Mouse (Mus musculus): ENCODE measurements around the gene Mia. TPM values are rescaled to one million over a fixed set of nuclear protein-coding genes. Genes with fewer than 3 reads are reported as not detected.
A peak's percentile ranks its signal among the peaks of the same experiment; 100 is the strongest.

Mia gene
- polyA plus RNA-seq, 1 experiment from 2014 or later: 126 TPM

GRCm38 (mm10) chr7:27153205-27153764 lies 27.7 kb downstream of the Mia start, which contains the start of gene Cyp2t4:
TSS of gene Cyp2t4 (plus strand) at chr7:27153714.
- H3K4me3 ChIP-seq: no peak within 1 kb of the TSS
- ATAC-seq (ENCODE audit: low FRiP score, low read depth): no peak
- H3K27ac ChIP-seq: peak within 1 kb of the TSS; percentile 48; the same call in 1 of the 2 replicates
- H3K36me3 ChIP-seq: peaks cover 13% of the 10 kb centered on the region
- H3K4me1 ChIP-seq: peaks cover 8% of the 10 kb centered on the region
- no peak within 1 kb of the TSS for H3K4me2 ChIP-seq (replicated peaks)
- no peaks in the 10 kb centered on the region for H3K9me3 ChIP-seq
- H3K27me3 ChIP-seq: no peaks in the 10 kb centered on the region
- H3K9ac ChIP-seq: peak within 1 kb of the TSS; percentile 31; the same call in 1 of the 2 replicates
- 56% methylated on average over 10 of the region's 10 CpGs for WGBS

- no peak overlapping the region for H3K4me3 ChIP-seq
- no peak overlapping the region for H3K27ac ChIP-seq
- H3K27me3 ChIP-seq: no peaks in the 10 kb centered on the region
- no peak for ATAC-seq (ENCODE audit: low FRiP score, low read depth)
- no peaks in the 10 kb centered on the region for H3K36me3 ChIP-seq
- peaks cover 8% of the 10 kb centered on the region; the same call in 1 of the 2 replicates for H3K9me3 ChIP-seq
- H3K4me2 ChIP-seq (replicated peaks): no peak overlapping the region
- 0 out of 2 replicates have a peak, but pooled peaks cover 6% of the 10 kb centered on the region for H3K4me1 ChIP-seq
- H3K9ac ChIP-seq: no peak overlapping the region
- 61% methylated on average over 8 of the region's 8 CpGs for WGBS
Observed at GRCm38 (mm10) chr7:27136410-27136996, 44.5 kb downstream of the Mia start.

GRCm38 (mm10) chr7:27133757-27134156 lies 47.2 kb downstream of the Mia start:
- 0 out of 2 replicates have a peak, but pooled peaks cover 6% of the 10 kb centered on the region for H3K4me1 ChIP-seq
- no peak for ATAC-seq (ENCODE audit: low FRiP score, low read depth)
- 81% methylated on average over 4 of the region's 4 CpGs for WGBS

GRCm38 (mm10) chr7:27133156-27133555 lies 47.8 kb downstream of the Mia start:
- Histone ChIP-seq H3K27me3 (no peaks in the 10 kb centered on the region), H3K36me3 (no peaks in the 10 kb centered on the region), H3K9me3 (no peaks in the 10 kb centered on the region), H3K4me2 (replicated peaks) (no peak overlapping the region), H3K4me1 (0 out of 2 replicates have a peak, but pooled peaks cover 6% of the 10 kb centered on the region), H3K27ac (no peak overlapping the region), H3K9ac (no peak overlapping the region), H3K4me3 (no peak overlapping the region)
- WGBS: 72% methylated on average over 12 of the region's 12 CpGs
- 0 out of 2 replicates have a peak, but pooled peaks have one; percentile 34 for ATAC-seq (ENCODE audit: low FRiP score, low read depth)

More at GRCm38 (mm10) chr7:27133757-27134156, 47.2 kb downstream of the Mia start:
- no peaks in the 10 kb centered on the region for H3K36me3 ChIP-seq
- H3K9me3 ChIP-seq: no peaks in the 10 kb centered on the region
- H3K9ac ChIP-seq: no peak overlapping the region
- no peak overlapping the region for H3K27ac ChIP-seq
- H3K4me2 ChIP-seq (replicated peaks): no peak overlapping the region
- H3K4me3 ChIP-seq: no peak overlapping the region
- no peaks in the 10 kb centered on the region for H3K27me3 ChIP-seq

- H3K9me3 ChIP-seq: no peaks in the 10 kb centered on the region
- H3K9ac ChIP-seq: no peak overlapping the region
- WGBS: 8% methylated on average over 10 of the region's 10 CpGs
- no peak for ATAC-seq (ENCODE audit: low FRiP score, low read depth)
- no peak overlapping the region for H3K4me3 ChIP-seq
- 0 out of 2 replicates have a peak, but pooled peaks cover 6% of the 10 kb centered on the region for H3K4me1 ChIP-seq
- peak overlapping the region; percentile 35; the same call in 1 of the 2 replicates for H3K4me2 ChIP-seq (replicated peaks)
- no peaks in the 10 kb centered on the region for H3K36me3 ChIP-seq
- no peaks in the 10 kb centered on the region for H3K27me3 ChIP-seq
- no peak overlapping the region for H3K27ac ChIP-seq
Observed at GRCm38 (mm10) chr7:27132588-27132987, 48.4 kb downstream of the Mia start.

- no peak overlapping the region for H3K9ac ChIP-seq
- no peaks in the 10 kb centered on the region for H3K9me3 ChIP-seq
- no peak overlapping the region for H3K4me2 ChIP-seq (replicated peaks)
- no peaks in the 10 kb centered on the region for H3K27me3 ChIP-seq
- H3K36me3 ChIP-seq: no peaks in the 10 kb centered on the region
- ATAC-seq (ENCODE audit: low FRiP score, low read depth): no peak
- 0 out of 2 replicates have a peak, but pooled peaks cover 6% of the 10 kb centered on the region for H3K4me1 ChIP-seq
- no peak overlapping the region for H3K27ac ChIP-seq
- 64% methylated on average over 2 of the region's 2 CpGs for WGBS
- no peak overlapping the region for H3K4me3 ChIP-seq
Observed at GRCm38 (mm10) chr7:27131387-27131786, 49.6 kb downstream of the Mia start.

- H3K9me3 ChIP-seq: no peaks in the 10 kb centered on the region
- H3K27ac ChIP-seq: no peak overlapping the region
- 0 out of 2 replicates have a peak, but pooled peaks cover 6% of the 10 kb centered on the region for H3K4me1 ChIP-seq
- WGBS: 89% methylated on average over 22 of the region's 22 CpGs
- no peak overlapping the region for H3K4me3 ChIP-seq
- no peak overlapping the region for H3K9ac ChIP-seq
- H3K4me2 ChIP-seq (replicated peaks): no peak overlapping the region
- no peak for ATAC-seq (ENCODE audit: low FRiP score, low read depth)
- no peaks in the 10 kb centered on the region for H3K27me3 ChIP-seq
- H3K36me3 ChIP-seq: no peaks in the 10 kb centered on the region
Observed at GRCm38 (mm10) chr7:27130521-27131370, 50.2 kb downstream of the Mia start.

- Histone ChIP-seq H3K9ac (no peak overlapping the region), H3K27me3 (no peaks in the 10 kb centered on the region), H3K4me3 (no peak overlapping the region), H3K27ac (no peak overlapping the region), H3K36me3 (no peaks in the 10 kb centered on the region), H3K9me3 (no peaks in the 10 kb centered on the region), H3K4me1 (0 out of 2 replicates have a peak, but pooled peaks cover 6% of the 10 kb centered on the region), H3K4me2 (replicated peaks) (no peak overlapping the region)
- 84% methylated on average over 12 of the region's 12 CpGs for WGBS
- ATAC-seq (ENCODE audit: low FRiP score, low read depth): no peak
Observed at GRCm38 (mm10) chr7:27129811-27130210, 51.1 kb downstream of the Mia start.

MicroRNA genes within 50 kb of the gene (microRNA counts, 519-probe panel; counts per million panel counts)
- not detected for microRNA mmu-miR-1191

Small RNA genes within 50 kb of the gene (microRNA-seq; reads per million reads assigned to microRNA genes)
- gene Mir1191 (1.4 reads per million), gene Mir3101 (0.70 reads per million)

Other genes starting within 250 kb of the Mia start
- gene Cyp2a22, start 241.8 kb downstream of the Mia start, polyA plus RNA-seq (2015; fragmentation: Nextera tagmentation; extraction: Ambion mirVana): not detected in 2 replicates
- gene Cyp2a12, start 152.1 kb downstream of the Mia start, polyA plus RNA-seq (2015; fragmentation: Nextera tagmentation; extraction: Ambion mirVana): not detected in 2 replicates
- gene Cyp2f2, start 61.2 kb downstream of the Mia start, polyA plus RNA-seq (2015; fragmentation: Nextera tagmentation; extraction: Ambion mirVana): not detected in 2 replicates
- 0.33 TPM in 1 of 2 replicates, not detected in the other for gene Cyp2t4, start 27.4 kb downstream of the Mia start, polyA plus RNA-seq (2015; fragmentation: Nextera tagmentation; extraction: Ambion mirVana)
- gene Egln2, start 14.4 kb downstream of the Mia start, polyA plus RNA-seq (2015; fragmentation: Nextera tagmentation; extraction: Ambion mirVana): 74.3 and 76.0 TPM in 2 replicates
- 69.4 and 71.7 TPM in 2 replicates for gene Rab4b, start 2.3 kb downstream of the Mia start, polyA plus RNA-seq (2015; fragmentation: Nextera tagmentation; extraction: Ambion mirVana)
- 2.6 and 4.5 TPM in 2 replicates for gene Gm21983, start 71 bp downstream of the Mia start, polyA plus RNA-seq (2015; fragmentation: Nextera tagmentation; extraction: Ambion mirVana)
- gene BC024978, start 14.6 kb upstream of the Mia start, polyA plus RNA-seq (2015; fragmentation: Nextera tagmentation; extraction: Ambion mirVana): 3.6 TPM in 2 replicates
- 285 TPM in 2 replicates for gene Snrpa, start 15.1 kb upstream of the Mia start, polyA plus RNA-seq (2015; fragmentation: Nextera tagmentation; extraction: Ambion mirVana)
- 6.6 and 7.2 TPM in 2 replicates for gene Itpkc, start 47.5 kb upstream of the Mia start, polyA plus RNA-seq (2015; fragmentation: Nextera tagmentation; extraction: Ambion mirVana)
- 17.7 and 18.5 TPM in 2 replicates for gene Coq8b, start 51.9 kb upstream of the Mia start, polyA plus RNA-seq (2015; fragmentation: Nextera tagmentation; extraction: Ambion mirVana)
- 32.3 and 34.1 TPM in 2 replicates for gene Numbl, start 77.3 kb upstream of the Mia start, polyA plus RNA-seq (2015; fragmentation: Nextera tagmentation; extraction: Ambion mirVana)
- 25.8 and 29.3 TPM in 2 replicates for gene Ltbp4, start 156.5 kb upstream of the Mia start, polyA plus RNA-seq (2015; fragmentation: Nextera tagmentation; extraction: Ambion mirVana)
- 49.2 and 54.5 TPM in 2 replicates for gene Shkbp1, start 174.9 kb upstream of the Mia start, polyA plus RNA-seq (2015; fragmentation: Nextera tagmentation; extraction: Ambion mirVana)
- gene Gm20479, start 176.3 kb upstream of the Mia start, polyA plus RNA-seq (2015; fragmentation: Nextera tagmentation; extraction: Ambion mirVana): not detected in 2 replicates

Data from limb, embryonic 13.5 days (tissue).